8 mouse cellular contexts compared by ENCODE assay signal in genomic region chr9:40455336-40456185, GRCm38 (mm10).
DNase-seq lines count a peak whose midpoint lies in the region; ATAC-seq and TF ChIP-seq lines count a peak whose summit lies in the region.

No protein-coding gene starts in this region.

- H3K9ac ChIP-seq in heart, embryonic 13.5 days, result peak overlapping the region; percentile 91
- peak overlapping the region; percentile 50 for H3K9ac ChIP-seq in lung, postnatal 0 days (replicated peaks; ENCODE audit: low read depth)

- no peak for TF ChIP-seq EP300 in lung, postnatal 0 days (IDR thresholded peaks at IDR 0.05)

- H3K4me3 ChIP-seq in C2C12 (ENCODE audit: insufficient read depth, poor library complexity, severe bottlenecking), result peak overlapping the region; percentile 25
- peak overlapping the region; percentile 53 for H3K4me3 ChIP-seq in embryonic fibroblast, embryonic 13.5 days (ENCODE audit: insufficient read depth, low read length)
- peak overlapping the region; percentile 77 for H3K4me3 ChIP-seq in heart, embryonic 13.5 days
- peak overlapping the region; percentile 55 for H3K4me3 ChIP-seq in lung, postnatal 0 days (ENCODE audit: low read depth, low read length)
- peak overlapping the region; percentile 54 for H3K4me3 ChIP-seq in olfactory bulb, adult 2 months (ENCODE audit: insufficient read depth, low read depth, low read length)

- H3K79me3 ChIP-seq in C2C12 (ENCODE audit: low read depth), result no peaks in the 10 kb centered on the region

- H3K4me1 ChIP-seq in embryonic fibroblast, embryonic 13.5 days (ENCODE audit: control insufficient read depth, insufficient read depth, low read length), result no peaks in the 10 kb centered on the region
- H3K4me1 ChIP-seq in heart, embryonic 13.5 days, result peaks cover 52% of the 10 kb centered on the region
- H3K4me1 ChIP-seq in lung, postnatal 0 days (ENCODE audit: insufficient read depth, low read depth, low read length), result peaks cover 3% of the 10 kb centered on the region; the same call in 1 of the 2 replicates
- peaks cover 7% of the 10 kb centered on the region; the same call in 1 of the 2 replicates for H3K4me1 ChIP-seq in olfactory bulb, adult 2 months (ENCODE audit: control insufficient read depth, insufficient read depth, low read length)

- no peak for TF ChIP-seq POLR2A in embryonic fibroblast, embryonic 13.5 days (IDR thresholded peaks at IDR 0.05; ENCODE audit: low read depth, low read length)
- TF ChIP-seq POLR2A in olfactory bulb, adult 2 months (IDR thresholded peaks at IDR 0.05; ENCODE audit: insufficient read depth, low read depth, low read length), result no peak

- H3K36me3 ChIP-seq in C2C12 (ENCODE audit: control insufficient read depth, insufficient read depth), result no peaks in the 10 kb centered on the region
- no peaks in the 10 kb centered on the region for H3K36me3 ChIP-seq in heart, embryonic 13.5 days
- no peaks in the 10 kb centered on the region for H3K36me3 ChIP-seq in lung, postnatal 0 days (ENCODE audit: insufficient read depth, low read length)

- ATAC-seq in heart, embryonic 13.5 days (ENCODE audit: extremely low read depth, insufficient number of reproducible peaks, low FRiP score, low TSS enrichment), result 0 out of 2 replicates have a peak, but pooled peaks have one; percentile 3
- ATAC-seq in lung, postnatal 0 days, result peak; percentile 66

- no peaks in the 10 kb centered on the region for H3K9me3 ChIP-seq in heart, embryonic 13.5 days
- H3K9me3 ChIP-seq in lung, postnatal 0 days (ENCODE audit: low read length), result no peaks in the 10 kb centered on the region

- H3K27me3 ChIP-seq in C2C12 (ENCODE audit: control insufficient read depth, insufficient read depth, insufficient read length), result no peaks in the 10 kb centered on the region
- peaks cover 5% of the 10 kb centered on the region; the same call in 1 of the 2 replicates for H3K27me3 ChIP-seq in heart, embryonic 13.5 days (replicated peaks)
- no peaks in the 10 kb centered on the region for H3K27me3 ChIP-seq in lung, postnatal 0 days (replicated peaks; ENCODE audit: insufficient read depth, low read length)

- WGBS in heart, embryonic 13.5 days, result under 1% methylated on average over 75 of the region's 77 CpGs
- under 1% methylated on average over 59 of the region's 77 CpGs for WGBS in lung, postnatal 0 days
- under 1% methylated on average over 77 of the region's 77 CpGs for WGBS in olfactory bulb, adult 2 months

- peak; percentile 4 for TF ChIP-seq CTCF in C2C12 (IDR thresholded peaks at IDR 0.05; ENCODE audit: control insufficient read depth, insufficient read depth, insufficient read length)
- no peak for TF ChIP-seq CTCF in embryonic fibroblast, embryonic 13.5 days (IDR thresholded peaks at IDR 0.05; ENCODE audit: borderline replicate concordance, insufficient read depth, low read length)
- TF ChIP-seq CTCF in lung, postnatal 0 days (IDR thresholded peaks at IDR 0.05), result peak; percentile 48
- no peak for TF ChIP-seq CTCF in olfactory bulb, adult 2 months (IDR thresholded peaks at IDR 0.05; ENCODE audit: insufficient read depth, low read depth, low read length)

- no peaks in the 10 kb centered on the region for H3K79me2 ChIP-seq in C2C12 (ENCODE audit: control insufficient read depth, insufficient read depth)

- H3ac ChIP-seq in C2C12 (ENCODE audit: control insufficient read depth, insufficient read length, low read depth), result peak overlapping the region; percentile 60

- peak overlapping the region; percentile 95 for H3K4me2 ChIP-seq in heart, embryonic 13.5 days
- H3K4me2 ChIP-seq in lung, postnatal 0 days (replicated peaks; ENCODE audit: low read depth, low read length), result peak overlapping the region; percentile 100

- peak; percentile 60 to 73 for DNase-seq in adrenal gland, postnatal 36 days
- peak; percentile 27 for DNase-seq in layer of hippocampus, adult 9-11 months
- peak; percentile 76 for DNase-seq in lung, postnatal 0 days (ENCODE audit: low spot score)
- peak; percentile 67 to 69 for DNase-seq in thymus, adult 18-20 months

- H3K27ac ChIP-seq in embryonic fibroblast, embryonic 13.5 days (ENCODE audit: insufficient read depth, low read length), result no peak overlapping the region
- peak overlapping the region; percentile 86 for H3K27ac ChIP-seq in heart, embryonic 13.5 days (replicated peaks)
- H3K27ac ChIP-seq in lung, postnatal 0 days (ENCODE audit: low read length), result peak overlapping the region; percentile 79
- H3K27ac ChIP-seq in olfactory bulb, adult 2 months (ENCODE audit: insufficient read depth, low read depth, low read length), result no peak overlapping the region

TF ChIP-seq in C2C12, 6 proteins besides CTCF, POLR2A, EP300 and RAD21:
- TF ChIP-seq FOSL1 (IDR thresholded peaks at IDR 0.05; ENCODE audit: insufficient read depth, low read length, poor library complexity, severe bottlenecking) (no peak), MYOD1 (IDR thresholded peaks at IDR 0.05; ENCODE audit: control insufficient read depth, insufficient read length, low read depth) (no peak), MAX (IDR thresholded peaks at IDR 0.05) (no peak), MYOG (IDR thresholded peaks at IDR 0.05; ENCODE audit: control insufficient read depth, extremely low read depth, insufficient read length) (no peak), CEBPB (IDR thresholded peaks at IDR 0.05; ENCODE audit: low read depth) (no peak), USF1 (IDR thresholded peaks at IDR 0.05; ENCODE audit: low read depth) (no peak)

Comparison
In these comparisons a context has a peak if more than half of its experiments do, and no peak if none do; other contexts are left out.
1. H3K4me3 ChIP-seq: peak in every context shown above with its lines; median percentile 77 in heart, embryonic 13.5 days; 55 in lung, postnatal 0 days; 54 in olfactory bulb, adult 2 months; 53 in embryonic fibroblast, embryonic 13.5 days; 25 in C2C12.
2. CTCF ChIP-seq: peak in C2C12 (single experiment) and lung, postnatal 0 days (single experiment); none in embryonic fibroblast, embryonic 13.5 days (single experiment) and olfactory bulb, adult 2 months (single experiment).
3. H3K27ac ChIP-seq: peak in heart, embryonic 13.5 days (single experiment) and lung, postnatal 0 days (single experiment); none in embryonic fibroblast, embryonic 13.5 days (single experiment) and olfactory bulb, adult 2 months (single experiment).
4. Peak in every context shown above with its lines, with median percentiles within 50 percentile points of each other: DNase-seq.